Mouse (Mus musculus): ENCODE measurements at regions not wholly inside any gene's neighbourhood (a gene's known extent, or its start where the extent isn't known, plus 50 kb on each side); places are given as distances from the start of the nearest gene placed in this dataset.

DNA sequence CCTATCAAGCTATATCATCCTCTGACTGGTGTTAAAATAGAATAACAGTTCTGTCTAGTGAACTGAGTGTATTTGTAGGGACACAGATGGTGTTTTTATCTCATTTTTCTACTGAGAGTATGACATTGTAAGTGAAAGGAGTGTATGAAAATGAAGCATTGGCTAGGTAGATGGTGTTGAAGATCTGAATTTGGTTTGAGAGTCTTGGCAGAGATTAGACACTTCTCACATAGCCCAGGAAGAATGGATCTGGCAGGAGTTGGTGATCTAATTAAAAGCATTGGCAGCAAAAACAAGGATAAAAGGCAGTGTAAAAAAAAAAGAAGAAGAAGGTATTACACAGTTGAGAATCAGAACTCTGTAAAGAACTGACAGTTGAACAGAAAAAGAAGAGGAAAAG lies 900.4 kb upstream of the Pabpc4l start:
- no peak overlapping the region for H3K4me3 ChIP-seq (replicated peaks)
- no peak overlapping the region for H3K27ac ChIP-seq
- H3K9me3 ChIP-seq = no peaks in the 10 kb centered on the region
- no peak overlapping the region for H3K9ac ChIP-seq (replicated peaks)
- ATAC-seq = no peak
- H3K36me3 ChIP-seq = no peaks in the 10 kb centered on the region
- no peaks in the 10 kb centered on the region for H3K27me3 ChIP-seq
- H3K4me1 ChIP-seq (replicated peaks) = no peaks in the 10 kb centered on the region
- H3K4me2 ChIP-seq (replicated peaks) = no peak overlapping the region

- Histone ChIP-seq H3K9me3 (no peaks in the 10 kb centered on the region), H3K36me3 (no peaks in the 10 kb centered on the region), H3K4me1 (replicated peaks) (no peaks in the 10 kb centered on the region), H3K4me2 (replicated peaks) (no peak overlapping the region), H3K9ac (replicated peaks) (no peak overlapping the region), H3K4me3 (replicated peaks) (no peak overlapping the region), H3K27me3 (no peaks in the 10 kb centered on the region), H3K27ac (no peak overlapping the region)
- ATAC-seq = no peak
- WGBS = 74% methylated on average over 2 of the region's 2 CpGs
Measured at GRCm38 (mm10) chr3:47316356-47317028, 868.5 kb upstream of the Pabpc4l start.

- H3K9me3 ChIP-seq = no peaks in the 10 kb centered on the region
- H3K4me3 ChIP-seq (replicated peaks) = no peak overlapping the region
- no peaks in the 10 kb centered on the region for H3K36me3 ChIP-seq
- H3K9ac ChIP-seq (replicated peaks) = no peak overlapping the region
- H3K4me1 ChIP-seq (replicated peaks) = peaks cover 5% of the 10 kb centered on the region; the same call in 1 of the 2 replicates
- H3K27me3 ChIP-seq = no peaks in the 10 kb centered on the region
- no peak overlapping the region for H3K4me2 ChIP-seq (replicated peaks)
- H3K27ac ChIP-seq = no peak overlapping the region
- 20% methylated on average over 1 of the region's 1 CpGs for WGBS
- ATAC-seq = 0 out of 2 replicates have a peak, but pooled peaks have one; percentile 27
Measured at GRCm38 (mm10) chr3:47281783-47282182, 833.8 kb upstream of the Pabpc4l start.

GRCm38 (mm10) chr3:47280270-47280669 lies 832.3 kb upstream of the Pabpc4l start:
- Histone ChIP-seq H3K36me3 (no peaks in the 10 kb centered on the region), H3K4me1 (replicated peaks) (peaks cover 5% of the 10 kb centered on the region; the same call in 1 of the 2 replicates), H3K9ac (replicated peaks) (no peak overlapping the region), H3K9me3 (no peaks in the 10 kb centered on the region), H3K4me2 (replicated peaks) (no peak overlapping the region), H3K27me3 (no peaks in the 10 kb centered on the region), H3K4me3 (replicated peaks) (no peak overlapping the region), H3K27ac (no peak overlapping the region)
- WGBS = 46% methylated on average over 5 of the region's 5 CpGs
- ATAC-seq = peak; percentile 40

- no peak overlapping the region for H3K9ac ChIP-seq (replicated peaks)
- H3K4me3 ChIP-seq (replicated peaks) = no peak overlapping the region
- H3K4me2 ChIP-seq (replicated peaks) = no peak overlapping the region
- no peaks in the 10 kb centered on the region for H3K36me3 ChIP-seq
- no peaks in the 10 kb centered on the region for H3K9me3 ChIP-seq
- H3K27ac ChIP-seq = no peak overlapping the region
- H3K27me3 ChIP-seq = no peaks in the 10 kb centered on the region
- WGBS = 47% methylated on average over 3 of the region's 3 CpGs
- ATAC-seq = no peak
- 0 out of 2 replicates have a peak, but pooled peaks cover 2% of the 10 kb centered on the region for H3K4me1 ChIP-seq (replicated peaks)
Measured at GRCm38 (mm10) chr3:47241030-47241429, 793.0 kb upstream of the Pabpc4l start.

DNA sequence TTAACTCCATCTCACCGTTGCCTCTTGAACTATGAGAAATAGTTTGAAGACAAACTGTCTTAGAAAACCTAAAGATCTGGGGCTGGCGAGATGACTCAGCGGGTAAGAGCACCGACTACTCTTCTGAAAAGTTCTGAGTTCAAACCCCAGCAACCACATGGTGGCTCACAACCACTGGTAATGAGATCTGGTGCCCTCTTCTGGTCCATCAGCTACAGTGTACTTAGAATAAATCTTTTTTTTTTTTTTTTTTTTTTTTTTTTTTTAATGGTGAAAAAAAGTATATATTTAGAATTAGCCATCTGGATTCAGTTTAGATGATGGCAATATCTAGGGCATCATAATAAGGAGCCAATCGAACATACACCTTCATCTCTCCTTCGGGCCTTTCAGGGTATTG lies 782.2 kb upstream of the Pabpc4l start:
- Histone ChIP-seq H3K27me3 (no peaks in the 10 kb centered on the region), H3K36me3 (no peaks in the 10 kb centered on the region), H3K4me1 (replicated peaks) (no peaks in the 10 kb centered on the region), H3K9ac (replicated peaks) (no peak overlapping the region), H3K9me3 (no peaks in the 10 kb centered on the region), H3K4me2 (replicated peaks) (no peak overlapping the region), H3K27ac (no peak overlapping the region), H3K4me3 (replicated peaks) (no peak overlapping the region)
- whole genome bisulfite sequencing = 93% methylated on average over 6 of the region's 6 CpGs
- no peak for ATAC-seq

DNA sequence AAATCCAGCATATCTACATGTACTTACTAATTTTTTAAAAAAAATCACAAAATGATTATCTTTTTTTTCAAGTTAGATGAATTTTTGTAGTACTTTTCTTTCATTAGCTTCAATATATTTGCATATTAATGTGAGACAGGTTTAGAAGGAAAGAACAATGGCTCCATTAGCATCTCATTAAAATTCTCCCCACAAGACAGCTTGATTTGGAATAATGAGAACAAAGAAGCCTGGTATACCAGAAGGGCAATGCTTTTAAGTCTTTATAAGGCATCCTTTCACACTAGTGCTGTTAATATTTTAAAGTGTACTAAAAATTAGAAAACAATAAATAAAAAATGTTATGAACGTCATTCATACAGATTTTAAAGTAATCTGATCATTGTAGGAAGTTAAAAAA lies 770.6 kb upstream of the Pabpc4l start:
- no peak overlapping the region for H3K27ac ChIP-seq
- no peak overlapping the region for H3K4me2 ChIP-seq (replicated peaks)
- no peak overlapping the region for H3K9ac ChIP-seq (replicated peaks)
- H3K9me3 ChIP-seq = no peaks in the 10 kb centered on the region
- H3K4me1 ChIP-seq (replicated peaks) = no peaks in the 10 kb centered on the region
- 36% methylated on average over 1 of the region's 1 CpGs for WGBS
- H3K27me3 ChIP-seq = no peaks in the 10 kb centered on the region
- H3K4me3 ChIP-seq (replicated peaks) = no peak overlapping the region
- ATAC-seq = no peak
- H3K36me3 ChIP-seq = no peaks in the 10 kb centered on the region

DNA sequence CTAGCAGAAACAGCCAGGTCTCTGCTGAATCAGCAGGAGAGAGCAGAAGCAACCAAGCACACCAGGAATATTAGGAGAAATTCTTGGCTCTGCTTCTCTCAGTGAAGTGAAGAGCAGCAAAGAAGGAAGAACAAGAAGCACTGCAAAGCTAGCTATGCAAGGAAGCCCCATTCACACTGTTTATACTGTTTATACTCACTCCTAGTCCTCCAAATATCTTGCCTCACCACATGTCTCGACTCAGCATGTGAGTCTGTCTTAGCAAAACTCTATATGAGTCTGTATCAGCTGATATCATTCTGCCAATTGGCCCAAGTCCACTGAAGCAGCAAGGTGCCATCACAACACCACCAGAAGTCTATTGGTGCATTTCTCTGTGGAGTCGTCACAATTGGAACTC lies 765.1 kb upstream of the Pabpc4l start:
- H3K4me2 ChIP-seq (replicated peaks) = no peak overlapping the region
- no peak overlapping the region for H3K4me3 ChIP-seq (replicated peaks)
- no peaks in the 10 kb centered on the region for H3K4me1 ChIP-seq (replicated peaks)
- no peaks in the 10 kb centered on the region for H3K36me3 ChIP-seq
- no peaks in the 10 kb centered on the region for H3K27me3 ChIP-seq
- WGBS = 88% methylated on average over 2 of the region's 2 CpGs
- no peak overlapping the region for H3K9ac ChIP-seq (replicated peaks)
- ATAC-seq = no peak
- no peaks in the 10 kb centered on the region for H3K9me3 ChIP-seq
- H3K27ac ChIP-seq = no peak overlapping the region

GRCm38 (mm10) chr3:47197584-47197983 lies 749.6 kb upstream of the Pabpc4l start:
- Histone ChIP-seq H3K27ac (no peak overlapping the region), H3K27me3 (no peaks in the 10 kb centered on the region), H3K9me3 (no peaks in the 10 kb centered on the region), H3K9ac (replicated peaks) (no peak overlapping the region), H3K4me1 (replicated peaks) (no peaks in the 10 kb centered on the region), H3K4me2 (replicated peaks) (no peak overlapping the region), H3K36me3 (no peaks in the 10 kb centered on the region), H3K4me3 (replicated peaks) (no peak overlapping the region)
- ATAC-seq = no peak

GRCm38 (mm10) chr3:47184226-47184625 lies 736.2 kb upstream of the Pabpc4l start:
- H3K4me2 ChIP-seq (replicated peaks) = no peak overlapping the region
- no peak overlapping the region for H3K27ac ChIP-seq
- ATAC-seq = no peak
- H3K9ac ChIP-seq (replicated peaks) = no peak overlapping the region
- no peaks in the 10 kb centered on the region for H3K4me1 ChIP-seq (replicated peaks)
- no peaks in the 10 kb centered on the region for H3K27me3 ChIP-seq
- H3K36me3 ChIP-seq = no peaks in the 10 kb centered on the region
- 73% methylated on average over 3 of the region's 3 CpGs for WGBS
- H3K9me3 ChIP-seq = no peaks in the 10 kb centered on the region
- H3K4me3 ChIP-seq (replicated peaks) = no peak overlapping the region

DNA sequence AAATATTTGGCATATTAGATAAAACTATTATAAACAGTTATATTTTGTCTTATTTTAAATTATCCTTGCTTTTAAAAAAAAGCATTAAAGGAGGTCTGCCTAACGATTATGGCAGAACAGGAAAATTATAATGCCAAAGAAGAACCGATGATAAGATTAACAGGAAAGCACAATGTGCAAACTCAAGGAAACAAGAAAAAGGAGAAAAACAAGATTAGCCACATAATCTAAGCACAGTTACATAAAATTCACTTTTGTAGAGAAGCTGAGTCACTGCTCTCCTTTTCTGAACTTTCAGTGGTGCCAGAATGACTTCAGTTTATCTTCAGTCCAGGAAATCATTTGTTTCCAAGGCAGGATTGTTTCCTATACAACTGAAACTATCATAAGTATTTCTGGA lies 734.7 kb upstream of the Pabpc4l start:
- H3K9ac ChIP-seq (replicated peaks) = no peak overlapping the region
- H3K9me3 ChIP-seq = no peaks in the 10 kb centered on the region
- no peak overlapping the region for H3K4me3 ChIP-seq (replicated peaks)
- H3K4me2 ChIP-seq (replicated peaks) = no peak overlapping the region
- no peaks in the 10 kb centered on the region for H3K27me3 ChIP-seq
- no peak for ATAC-seq
- WGBS = 96% methylated on average over 2 of the region's 2 CpGs
- H3K36me3 ChIP-seq = no peaks in the 10 kb centered on the region
- no peak overlapping the region for H3K27ac ChIP-seq
- no peaks in the 10 kb centered on the region for H3K4me1 ChIP-seq (replicated peaks)

- no peak overlapping the region for H3K9ac ChIP-seq (replicated peaks)
Measured at GRCm38 (mm10) chr3:47180377-47180776, 732.4 kb upstream of the Pabpc4l start.

More at GRCm38 (mm10) chr3:47180377-47180776, 732.4 kb upstream of the Pabpc4l start:
- Histone ChIP-seq H3K36me3 (no peaks in the 10 kb centered on the region), H3K4me1 (replicated peaks) (no peaks in the 10 kb centered on the region), H3K9me3 (no peaks in the 10 kb centered on the region), H3K27ac (no peak overlapping the region), H3K4me3 (replicated peaks) (no peak overlapping the region), H3K27me3 (no peaks in the 10 kb centered on the region), H3K4me2 (replicated peaks) (no peak overlapping the region)
- ATAC-seq = no peak
- 84% methylated on average over 1 of the region's 1 CpGs for WGBS

Measured in midbrain, embryonic 13.5 days (tissue).